Mouse (Mus musculus): ENCODE measurements around the gene Nhlrc2. TPM values are rescaled to one million over a fixed set of nuclear protein-coding genes. Genes with fewer than 3 reads are reported as not detected.

Nhlrc2 gene
- total and polyA plus RNA-seq, 3 experiments: 22.4 to 37.6 (median 34.7) TPM

DNA sequence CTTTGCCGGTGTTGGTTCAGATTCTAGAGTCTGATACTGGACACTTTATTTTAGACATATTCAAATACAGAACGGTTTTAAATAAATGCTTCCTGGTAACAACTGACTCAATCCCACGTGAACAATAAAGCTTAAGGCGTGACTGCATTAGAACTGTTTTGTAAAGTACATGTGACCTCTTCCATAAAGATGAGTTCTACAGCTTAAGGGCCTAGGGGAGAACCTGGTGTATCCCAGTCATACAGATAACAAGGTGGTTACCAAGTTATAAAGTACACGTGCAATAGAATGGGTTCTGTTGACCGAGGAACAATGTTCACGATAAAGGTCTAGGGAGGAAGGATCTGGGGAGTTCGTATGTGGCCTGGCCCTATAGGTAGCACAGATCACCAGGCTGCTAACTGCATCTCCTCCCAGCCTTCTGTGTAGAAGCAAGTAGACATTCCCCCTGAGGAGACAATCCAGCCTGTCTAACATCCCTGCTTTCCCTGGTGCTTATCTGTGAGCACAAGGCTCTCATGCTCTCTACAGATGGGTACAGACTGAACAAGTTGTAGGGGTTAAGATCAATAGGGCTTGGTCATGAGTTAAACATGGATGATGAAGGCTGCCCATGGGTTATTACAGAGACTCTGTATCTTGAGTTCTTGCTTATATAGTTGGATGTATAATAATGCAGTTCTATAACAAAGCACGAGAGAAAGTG is 14.5 kb downstream of the Nhlrc2 start:
- H3K9me3 ChIP-seq (replicated peaks; ENCODE audit: insufficient read depth, low read length): no peaks in the 10 kb centered on the region
- H3K36me3 ChIP-seq (ENCODE audit: control insufficient read depth in 1 of 2, insufficient read depth in 2 of 2, low read length in 2 of 2): peaks cover 6 to 39% of the 10 kb centered on the region in 2 experiments
- TF ChIP-seq POLR2AphosphoS2 (IDR thresholded peaks at IDR 0.05; ENCODE audit: low read length) (no peak), ELF1 (IDR thresholded peaks at IDR 0.05; ENCODE audit: low read depth, low read length) (no peak)
- H3K27me3 ChIP-seq (ENCODE audit: control insufficient read depth in 1 of 2, insufficient read depth in 2 of 2, low read length in 2 of 2): no peaks in the 10 kb centered on the region
- H3K9ac ChIP-seq (ENCODE audit: control insufficient read depth, low read depth, low read length, poor library complexity, severe bottlenecking): no peak overlapping the region
- peaks cover 56% of the 10 kb centered on the region for H3K79me2 ChIP-seq (ENCODE audit: control insufficient read depth, insufficient read depth, low read length, poor library complexity)
- no peak overlapping the region for H3K27ac ChIP-seq (ENCODE audit: control insufficient read depth, low read depth, low read length)
- DNase-seq (ENCODE audit: low read depth, low spot score): no peak
- H3K4me1 ChIP-seq (ENCODE audit: control insufficient read depth in 1 of 2, insufficient read depth in 2 of 2, low read length in 2 of 2): peaks cover 3 to 7% of the 10 kb centered on the region in 2 experiments; a peak in 3 of 4 replicates
- H3K4me3 ChIP-seq (ENCODE audit: control insufficient read depth in 1 of 2, insufficient read depth in 1 of 2, low read depth in 2 of 2, low read length in 2 of 2): no peak overlapping the region

DNA sequence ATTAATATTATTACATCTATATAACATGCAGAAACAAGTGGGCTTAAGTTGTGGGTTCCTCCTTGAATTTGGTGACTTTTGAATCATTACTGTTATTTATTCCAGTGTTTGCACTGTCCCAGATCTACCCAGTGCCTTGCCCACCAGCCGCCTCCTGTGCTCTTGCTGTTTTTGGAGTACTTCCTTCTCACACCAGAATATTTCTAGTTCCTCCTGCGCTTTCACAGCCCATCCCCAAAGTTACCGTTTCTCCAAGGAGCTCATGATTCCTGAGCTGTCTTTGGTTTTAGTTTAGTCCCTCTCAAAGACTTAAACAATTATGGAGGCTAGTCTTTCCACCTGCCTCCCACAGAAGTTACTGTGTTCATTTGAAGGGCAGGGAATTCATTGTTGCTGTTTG is 15.4 kb downstream of the Nhlrc2 start:
- Histone ChIP-seq H3K4me1 (ENCODE audit: control insufficient read depth in 1 of 2, insufficient read depth in 2 of 2, low read length in 2 of 2) (peaks cover 3 to 7% of the 10 kb centered on the region in 2 experiments; a peak in 3 of 4 replicates), H3K79me2 (ENCODE audit: control insufficient read depth, insufficient read depth, low read length, poor library complexity) (peaks cover 55% of the 10 kb centered on the region), H3K36me3 (ENCODE audit: control insufficient read depth in 1 of 2, insufficient read depth in 2 of 2, low read length in 2 of 2) (peaks cover 6 to 39% of the 10 kb centered on the region in 2 experiments), H3K9ac (ENCODE audit: control insufficient read depth, low read depth, low read length, poor library complexity, severe bottlenecking) (no peak overlapping the region), H3K4me3 (ENCODE audit: control insufficient read depth in 1 of 2, insufficient read depth in 1 of 2, low read depth in 2 of 2, low read length in 2 of 2) (no peak overlapping the region), H3K27me3 (ENCODE audit: control insufficient read depth in 1 of 2, insufficient read depth in 2 of 2, low read length in 2 of 2) (no peaks in the 10 kb centered on the region), H3K27ac (ENCODE audit: control insufficient read depth, low read depth, low read length) (no peak overlapping the region), H3K9me3 (replicated peaks; ENCODE audit: insufficient read depth, low read length) (no peaks in the 10 kb centered on the region)
- no peak for TF ChIP-seq ELF1 (IDR thresholded peaks at IDR 0.05; ENCODE audit: low read depth, low read length)
- TF ChIP-seq NELFE (IDR thresholded peaks at IDR 0.05; ENCODE audit: low read depth, low read length): no peak
- no peak for TF ChIP-seq MXI1 (IDR thresholded peaks at IDR 0.05; ENCODE audit: low read depth, low read length)
- no peak for TF ChIP-seq CTCF (IDR thresholded peaks at IDR 0.05 in 2 of 3, conservative IDR thresholded peaks at IDR 0.05 in 1 of 3; ENCODE audit: control insufficient read depth in 1 of 3, insufficient read depth in 1 of 3, low read depth in 2 of 3, low read length in 3 of 3, poor library complexity in 1 of 3, severe bottlenecking in 1 of 3)
- TF ChIP-seq POLR2A (IDR thresholded peaks at IDR 0.05; ENCODE audit: control insufficient read depth in 1 of 2, insufficient read depth in 1 of 2, low read depth in 1 of 2, low read length in 2 of 2, poor library complexity in 1 of 2): no peak
- TF ChIP-seq NRF1 (IDR thresholded peaks at IDR 0.05; ENCODE audit: insufficient read depth, low read depth, low read length, poor library complexity, severe bottlenecking): no peak
- TF ChIP-seq MAX (IDR thresholded peaks at IDR 0.05; ENCODE audit: low read length): no peak
- no peak for TF ChIP-seq USF2 (IDR thresholded peaks at IDR 0.05; ENCODE audit: borderline replicate concordance in 1 of 2, insufficient read depth in 1 of 2, low read depth in 1 of 2, low read length in 2 of 2)
- no peak for TF ChIP-seq USF1 (IDR thresholded peaks at IDR 0.05; ENCODE audit: low read depth, low read length)
- no peak for TF ChIP-seq BHLHE40 (IDR thresholded peaks at IDR 0.05; ENCODE audit: borderline replicate concordance, low read depth, low read length)
- no peak for TF ChIP-seq MYB (IDR thresholded peaks at IDR 0.05; ENCODE audit: low read depth, low read length)
- no peak for TF ChIP-seq MAZ (IDR thresholded peaks at IDR 0.05; ENCODE audit: low read depth, low read length)
- no peak for TF ChIP-seq GABPA (IDR thresholded peaks at IDR 0.05; ENCODE audit: low read depth, low read length)
- no peak for TF ChIP-seq JUND (IDR thresholded peaks at IDR 0.05; ENCODE audit: low read depth, low read length)
- TF ChIP-seq TCF12 (IDR thresholded peaks at IDR 0.05; ENCODE audit: low read depth, low read length): no peak
- no peak for TF ChIP-seq ZKSCAN1 (IDR thresholded peaks at IDR 0.05; ENCODE audit: low read depth, low read length)
- no peak for TF ChIP-seq MAFK (IDR thresholded peaks at IDR 0.05; ENCODE audit: borderline replicate concordance, low read depth, low read length)
- no peak for TF ChIP-seq TAL1 (IDR thresholded peaks at IDR 0.05; ENCODE audit: low read length)
- DNase-seq (ENCODE audit: low read depth, low spot score): no peak
